Mouse (Mus musculus) hematopoietic stem cell, adult 5-6 weeks (primary cell): ENCODE data around the gene Insl5. TPM values are rescaled to one million over a fixed set of nuclear protein-coding genes. Genes with fewer than 3 reads are reported as not detected.
A peak's percentile ranks its signal among the peaks of the same experiment; 100 is the strongest.

ENCODE experiments used
- ATAC-seq, 2 experiments: fragments of 125-278 bp in 1 of 2; replicated peaks in 1 of 2; 2 replicates each; pipeline ENCODE4 v1.8.0; 2016 to 2017; ENCODE audit warnings: inconsistent platforms in 2 of 2, mild to moderate bottlenecking in 2 of 2, moderate number of reproducible peaks in 2 of 2, low read depth in 1 of 2, moderate TSS enrichment in 1 of 2; ENCODE audit not compliant: low FRiP score in 2 of 2, poor library complexity in 2 of 2, severe bottlenecking in 2 of 2, insufficient read depth in 1 of 2, low TSS enrichment in 1 of 2
- total RNA-seq: library from RNA; stranded (forward); fragments of 172-1452, 232-1000 nt; gene quantifications from 2 replicates; pipeline ENCODE4 v1.2.3, GENCODE M21; 2017

Gene Insl5
- total RNA-seq, 1 experiment from 2014 or later, result not detected

GRCm38 (mm10) chr4:102972071-102972470, 54.6 kb downstream of the Insl5 start:
- no peak for ATAC-seq

GRCm38 (mm10) chr4:102971159-102971558, 55.5 kb downstream of the Insl5 start:
- ATAC-seq, result peak; percentile 32 to 73; a peak in 2 of 4 replicates

DNA sequence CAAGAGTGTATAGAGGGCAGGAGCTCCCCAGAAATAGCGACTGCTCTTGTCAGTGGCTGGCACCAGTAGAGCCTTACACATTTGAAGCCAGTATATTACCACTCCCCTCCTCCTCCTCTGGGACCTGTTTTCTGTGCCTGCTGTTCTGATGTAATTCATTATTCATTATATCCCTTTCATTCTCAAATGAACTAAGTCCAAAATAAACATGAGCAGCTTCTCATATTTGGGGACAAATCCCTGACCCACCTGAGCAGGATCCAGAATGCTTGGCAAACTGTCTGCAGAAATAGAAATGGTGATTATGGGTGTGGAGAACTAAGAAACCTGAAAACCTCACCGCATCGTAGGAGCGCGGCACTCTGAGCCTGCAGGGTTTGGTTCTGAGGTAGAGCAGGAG, 57.0 kb downstream of the Insl5 start:
- ATAC-seq, result no peak

Other genes with a start within 250 kb of the Insl5 start
- 2.9 TPM in 1 of 2 replicates, not detected in the other for gene Tctex1d1, start 48.2 kb downstream of the Insl5 start, total RNA-seq
- 111 and 118 TPM in 2 replicates for gene Mier1, start 87.5 kb upstream of the Insl5 start, total RNA-seq
- 5.4 and 6.6 TPM in 2 replicates for gene Wdr78, start 87.7 kb upstream of the Insl5 start, total RNA-seq
- 5.5 and 9.6 TPM in 2 replicates for gene Slc35d1, start 188.3 kb upstream of the Insl5 start, total RNA-seq